Mouse (Mus musculus): ENCODE results near the gene Fstl1. TPM values are rescaled to one million over a fixed set of nuclear protein-coding genes. Genes with fewer than 3 reads are reported as not detected.

Gene Fstl1
- polyA plus RNA-seq, 1 experiment: 53.1 TPM

GRCm38 (mm10) chr16:37878951-37879505, 102.4 kb downstream of the Fstl1 start:
- no peak overlapping the region for H3K9ac ChIP-seq (ENCODE audit: low read depth, poor library complexity, severe bottlenecking)
- no peaks in the 10 kb centered on the region for H3K27me3 ChIP-seq (ENCODE audit: control insufficient read depth, insufficient read depth, low read length, poor library complexity, severe bottlenecking)
- H3K4me3 ChIP-seq (ENCODE audit: low read depth, low read length): no peak overlapping the region
- peaks cover 27% of the 10 kb centered on the region for H3K36me3 ChIP-seq (ENCODE audit: control insufficient read depth, insufficient read depth, low read length, poor library complexity, severe bottlenecking)
- TF ChIP-seq CTCF (IDR thresholded peaks at IDR 0.05; ENCODE audit: low read depth, low read length) (no peak), EP300 (IDR thresholded peaks at IDR 0.05; ENCODE audit: insufficient read depth, low read depth, low read length) (no peak), POLR2A (IDR thresholded peaks at IDR 0.05; ENCODE audit: insufficient read depth, low read length) (no peak)
- no peaks in the 10 kb centered on the region for H3K4me1 ChIP-seq (ENCODE audit: control insufficient read depth, insufficient read depth, low read length)
- no peak overlapping the region for H3K27ac ChIP-seq (ENCODE audit: insufficient read depth, low read length)
- no peaks in the 10 kb centered on the region for H3K9me3 ChIP-seq (replicated peaks; ENCODE audit: control insufficient read depth, insufficient read depth, low read length, poor library complexity, severe bottlenecking)

- Histone ChIP-seq H3K27me3 (ENCODE audit: control insufficient read depth, insufficient read depth, low read length, poor library complexity, severe bottlenecking) (no peaks in the 10 kb centered on the region), H3K9me3 (replicated peaks; ENCODE audit: control insufficient read depth, insufficient read depth, low read length, poor library complexity, severe bottlenecking) (no peaks in the 10 kb centered on the region), H3K4me1 (ENCODE audit: control insufficient read depth, insufficient read depth, low read length) (no peaks in the 10 kb centered on the region), H3K36me3 (ENCODE audit: control insufficient read depth, insufficient read depth, low read length, poor library complexity, severe bottlenecking) (peaks cover 27% of the 10 kb centered on the region), H3K27ac (ENCODE audit: insufficient read depth, low read length) (no peak overlapping the region), H3K9ac (ENCODE audit: low read depth, poor library complexity, severe bottlenecking) (no peak overlapping the region), H3K4me3 (ENCODE audit: low read depth, low read length) (no peak overlapping the region)
- no peak for TF ChIP-seq EP300 (IDR thresholded peaks at IDR 0.05; ENCODE audit: insufficient read depth, low read depth, low read length)
- TF ChIP-seq POLR2A (IDR thresholded peaks at IDR 0.05; ENCODE audit: insufficient read depth, low read length): no peak
- TF ChIP-seq CTCF (IDR thresholded peaks at IDR 0.05; ENCODE audit: low read depth, low read length): no peak
These were observed 103.2 kb downstream of the Fstl1 start for GRCm38 (mm10) chr16:37879750-37880419.

- Histone ChIP-seq H3K9ac (ENCODE audit: low read depth, poor library complexity, severe bottlenecking) (no peak overlapping the region), H3K4me3 (ENCODE audit: low read depth, low read length) (no peak overlapping the region), H3K9me3 (replicated peaks; ENCODE audit: control insufficient read depth, insufficient read depth, low read length, poor library complexity, severe bottlenecking) (no peaks in the 10 kb centered on the region), H3K27me3 (ENCODE audit: control insufficient read depth, insufficient read depth, low read length, poor library complexity, severe bottlenecking) (no peaks in the 10 kb centered on the region), H3K4me1 (ENCODE audit: control insufficient read depth, insufficient read depth, low read length) (no peaks in the 10 kb centered on the region), H3K27ac (ENCODE audit: insufficient read depth, low read length) (no peak overlapping the region), H3K36me3 (ENCODE audit: control insufficient read depth, insufficient read depth, low read length, poor library complexity, severe bottlenecking) (peaks cover 27% of the 10 kb centered on the region)
- no peak for TF ChIP-seq EP300 (IDR thresholded peaks at IDR 0.05; ENCODE audit: insufficient read depth, low read depth, low read length)
- no peak for TF ChIP-seq CTCF (IDR thresholded peaks at IDR 0.05; ENCODE audit: low read depth, low read length)
- TF ChIP-seq POLR2A (IDR thresholded peaks at IDR 0.05; ENCODE audit: insufficient read depth, low read length): no peak
These were observed 104.5 kb downstream of the Fstl1 start for GRCm38 (mm10) chr16:37881168-37881567.

Other genes with a start within 250 kb of the Fstl1 start
- gene Gtf2e1, start 237.1 kb upstream of the Fstl1 start, polyA plus RNA-seq (2011; ENCODE audit: insufficient read depth, insufficient read length, low read depth, missing spikeins): 66.4 and 68.9 TPM in 2 replicates
- 20.4 and 21.5 TPM in 2 replicates for gene Rabl3, start 237.0 kb upstream of the Fstl1 start, polyA plus RNA-seq (2011; ENCODE audit: insufficient read depth, insufficient read length, low read depth, missing spikeins)
- not detected in 2 replicates for gene Hgd, start 196.7 kb upstream of the Fstl1 start, polyA plus RNA-seq (2011; ENCODE audit: insufficient read depth, insufficient read length, low read depth, missing spikeins)
- gene Ndufb4, start 122.4 kb upstream of the Fstl1 start, polyA plus RNA-seq (2011; ENCODE audit: insufficient read depth, insufficient read length, low read depth, missing spikeins): 79.1 and 93.9 TPM in 2 replicates
- not detected in 2 replicates for gene Gm36028, start 84.3 kb downstream of the Fstl1 start, polyA plus RNA-seq (2011; ENCODE audit: insufficient read depth, insufficient read length, low read depth, missing spikeins)
- gene Lrrc58, start 91.5 kb downstream of the Fstl1 start, polyA plus RNA-seq (2011; ENCODE audit: insufficient read depth, insufficient read length, low read depth, missing spikeins): 60.4 and 61.3 TPM in 2 replicates
- gene Gpr156, start 139.6 kb downstream of the Fstl1 start, polyA plus RNA-seq (2011; ENCODE audit: insufficient read depth, insufficient read length, low read depth, missing spikeins): 0.20 TPM in 1 of 2 replicates, not detected in the other